Mouse (Mus musculus) liver, adult 2 months (tissue): ENCODE data around the gene Kctd4. TPM values are rescaled to one million over a fixed set of nuclear protein-coding genes. Genes with fewer than 3 reads are reported as not detected.
"Not testable (repeated sequence)": the region's sequence is repeated elsewhere in the genome, so short reads cannot be mapped to it uniquely, and the experiment has no call there.

ENCODE experiments used
- DNase-seq: peaks from one replicate; pipeline ENCODE4 v3.0.0-alpha.2; 2011; ENCODE audit warnings: low read depth, low spot score; ENCODE audit errors: extremely low read depth
- H3K27ac ChIP-seq: fragments of 200-500 bp; replicated peaks from 2 replicates; pipeline ENCODE4 v1.5.1; 2012; ENCODE audit warnings: low read depth, mild to moderate bottlenecking, control low read depth, inconsistent platforms, low read length; ENCODE audit not compliant: insufficient read depth
- H3K27me3 ChIP-seq: fragments of 200-500 bp; 2 replicates; pipeline ENCODE4 v1.6.1; 2012; ENCODE audit warnings: mild to moderate bottlenecking, moderate library complexity, low read length, inconsistent platforms; ENCODE audit not compliant: control insufficient read depth, insufficient read depth
- H3K36me3 ChIP-seq: fragments of 200-500 bp; 2 replicates; pipeline ENCODE4 v1.6.1; 2012; ENCODE audit warnings: low read length, inconsistent platforms; ENCODE audit not compliant: control insufficient read depth, insufficient read depth
- H3K4me1 ChIP-seq: fragments of 200-500 bp; 2 replicates; pipeline ENCODE4 v1.6.1; 2011; ENCODE audit warnings: low read length; ENCODE audit not compliant: control insufficient read depth, insufficient read depth
- H3K4me3 ChIP-seq: fragments of 200-500 bp; 2 replicates; pipeline ENCODE4 v1.5.1; 2011; ENCODE audit warnings: low read depth, mild to moderate bottlenecking, control low read depth, low read length, moderate library complexity; ENCODE audit not compliant: insufficient read depth
- H3K79me2 ChIP-seq: fragments of 200-500 bp; 2 replicates; pipeline ENCODE4 v1.6.1; 2012; ENCODE audit warnings: inconsistent platforms, mild to moderate bottlenecking, low read length, moderate library complexity; ENCODE audit not compliant: control insufficient read depth, insufficient read depth
- H3K9ac ChIP-seq: fragments of 200-500 bp; 2 replicates; pipeline ENCODE4 v1.6.1; 2012; ENCODE audit warnings: low read depth, mild to moderate bottlenecking, control low read depth, inconsistent platforms, low read length
- CTCF ChIP-seq: fragments of 200-500 bp; IDR thresholded peaks from 2 replicates; pipeline ENCODE4 v1.5.1; 2011; ENCODE audit warnings: low read depth, low read length, control low read depth
- POLR2A ChIP-seq: fragments of 200-500 bp; IDR thresholded peaks from 2 replicates; pipeline ENCODE4 v1.6.1; 2011; ENCODE audit warnings: low read length, control low read depth; ENCODE audit not compliant: insufficient read depth; ENCODE audit errors: extremely low read depth
- WGBS: fragments of 180-500 bp; shearing (Covaris S2); methylation state at CpG from one replicate; pipeline ENCODE4 v1.1.7; 2018; 5-methylcytosine and 5-hydroxymethylcytosine counted together
- polyA plus RNA-seq: library from polyadenylated mRNA; depleted of rRNA; stranded (reverse); fragments of >200 nt; gene quantifications from 2 replicates; pipeline ENCODE4 v1.2.3, GENCODE M21; 2012; rRNA removed
- total RNA-seq: library from RNA; depleted of rRNA; stranded (reverse); fragments of >200 nt; gene quantifications from 2 replicates; pipeline ENCODE4 v1.2.3, GENCODE M21; 2014; rRNA removed

Kctd4 gene
- total RNA-seq (not detected in 2 replicates), polyA plus RNA-seq (not detected in 2 replicates)

DNA sequence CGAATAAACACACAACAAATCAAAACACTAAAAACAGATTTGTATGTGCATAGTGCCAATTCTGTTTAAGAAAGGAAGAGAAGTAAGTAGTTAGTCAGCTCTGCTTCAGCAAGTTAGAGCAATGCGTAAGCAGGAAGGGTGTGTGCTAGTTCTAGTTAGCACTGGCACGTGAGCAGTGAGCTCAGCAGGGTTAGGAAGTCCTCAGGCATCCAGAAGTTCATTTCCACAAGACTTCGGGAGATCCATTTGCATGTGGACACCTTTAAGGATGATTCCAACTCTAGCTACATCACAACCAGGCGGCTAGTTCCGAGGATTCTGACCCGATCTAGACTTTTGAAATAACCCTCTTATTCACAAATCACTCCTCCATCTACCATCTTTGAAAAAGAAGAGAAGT lies at the start of gene Kctd4:
Gene Kctd4 (plus strand): TSS at position 244 of the 400 bp plus-strand sequence.
- no peak for TF ChIP-seq POLR2A
- no peak for TF ChIP-seq CTCF
- H3K36me3 ChIP-seq, result no peaks in the 10 kb centered on the region
- no peaks in the 10 kb centered on the region for H3K27me3 ChIP-seq
- WGBS, result 93% methylated on average over 7 of the region's 7 CpGs
- H3K27ac ChIP-seq, result no peak within 1 kb of the TSS
- no peak within 1 kb of the TSS for H3K9ac ChIP-seq
- H3K79me2 ChIP-seq, result peaks cover 3% of the 10 kb centered on the region; the same call in 1 of the 2 replicates
- H3K4me1 ChIP-seq, result 0 out of 2 replicates have a peak, but pooled peaks cover 2% of the 10 kb centered on the region
- H3K4me3 ChIP-seq, result no peak within 1 kb of the TSS
- no peak for DNase-seq

GRCm38 (mm10) chr14:75906931-75907330 lies 47.9 kb upstream of the Kctd4 start:
- TF ChIP-seq CTCF (no peak), POLR2A (no peak)
- Histone ChIP-seq H3K4me1 (no peaks in the 10 kb centered on the region; the same call in 1 of the 2 replicates), H3K9ac (no peak overlapping the region), H3K79me2 (no peaks in the 10 kb centered on the region), H3K27ac (no peak overlapping the region), H3K36me3 (peaks cover 13% of the 10 kb centered on the region), H3K27me3 (no peaks in the 10 kb centered on the region), H3K4me3 (no peak overlapping the region)
- 90% methylated on average over 8 of the region's 8 CpGs for WGBS
- DNase-seq, result no peak

DNA sequence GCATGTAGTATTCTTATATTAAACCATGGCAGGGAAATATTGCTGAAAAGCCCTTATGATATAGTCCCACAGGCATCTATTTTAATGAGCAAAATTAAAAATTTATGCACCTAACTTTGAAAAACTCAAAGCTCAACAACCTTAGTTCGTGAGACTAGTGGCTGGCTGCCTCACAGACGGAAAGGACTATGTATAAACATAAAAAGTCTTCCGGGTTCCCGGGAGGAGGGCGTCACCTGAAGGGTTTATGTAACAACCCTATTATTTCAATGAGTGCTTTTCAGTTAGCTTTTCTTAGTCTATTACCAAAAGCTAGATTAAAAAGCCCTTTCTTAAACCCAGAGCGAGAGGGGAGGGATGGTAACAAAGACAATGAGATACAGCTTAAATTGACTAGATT lies 42.8 kb upstream of the Kctd4 start:
- WGBS, result 95% methylated on average over 6 of the region's 6 CpGs
- TF ChIP-seq POLR2A, result no peak
- TF ChIP-seq CTCF, result no peak
- H3K27ac ChIP-seq, result no peak overlapping the region

DNA sequence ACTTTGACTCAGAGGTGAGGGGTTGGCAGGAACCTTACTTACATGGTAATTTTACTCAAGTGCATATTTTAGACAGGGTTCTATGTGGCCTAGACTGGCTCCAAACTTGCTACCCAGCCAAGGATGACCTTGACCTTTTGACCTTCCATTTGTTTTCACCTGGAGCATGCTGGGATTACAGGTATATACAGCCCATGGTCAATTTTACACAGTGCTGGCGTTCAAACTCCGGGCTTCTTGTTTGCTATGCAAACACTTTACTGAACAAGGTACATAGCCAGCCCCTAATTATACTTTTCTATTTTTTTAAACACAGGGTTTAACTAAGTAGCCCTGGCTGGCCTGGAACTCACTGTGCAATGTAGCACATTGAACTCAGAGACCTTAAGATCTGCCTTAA lies 42.1 kb upstream of the Kctd4 start:
- 25% methylated on average over 2 of the region's 2 CpGs for WGBS
- DNase-seq, result peak; percentile 81
- no peaks in the 10 kb centered on the region for H3K27me3 ChIP-seq
- TF ChIP-seq POLR2A (no peak), CTCF (no peak)
- no peak overlapping the region for H3K4me3 ChIP-seq
- no peaks in the 10 kb centered on the region for H3K79me2 ChIP-seq
- H3K27ac ChIP-seq, result peak overlapping the region; percentile 3; the same call in 1 of the 2 replicates
- H3K4me1 ChIP-seq, result peaks cover 5% of the 10 kb centered on the region; the same call in 1 of the 2 replicates
- H3K36me3 ChIP-seq, result no peaks in the 10 kb centered on the region; the same call in 1 of the 2 replicates
- H3K9ac ChIP-seq, result no peak overlapping the region

More for the DNA sequence above, 42.8 kb upstream of the Kctd4 start:
- Histone ChIP-seq H3K79me2 (no peaks in the 10 kb centered on the region), H3K27me3 (no peaks in the 10 kb centered on the region), H3K4me1 (peaks cover 5% of the 10 kb centered on the region; the same call in 1 of the 2 replicates), H3K36me3 (no peaks in the 10 kb centered on the region), H3K9ac (no peak overlapping the region), H3K4me3 (no peak overlapping the region)
- no peak for DNase-seq

- WGBS, result 96% methylated on average over 1 of the region's 1 CpGs
- no peak for TF ChIP-seq POLR2A
- no peak for TF ChIP-seq CTCF
- no peaks in the 10 kb centered on the region for H3K36me3 ChIP-seq
- no peaks in the 10 kb centered on the region for H3K27me3 ChIP-seq
- H3K4me1 ChIP-seq, result no peaks in the 10 kb centered on the region
- H3K9ac ChIP-seq, result no peak overlapping the region
- no peaks in the 10 kb centered on the region; the same call in 1 of the 2 replicates for H3K79me2 ChIP-seq
- DNase-seq, result no peak
- H3K4me3 ChIP-seq, result no peak overlapping the region
- no peak overlapping the region for H3K27ac ChIP-seq
Measured at GRCm38 (mm10) chr14:75923314-75924052, 31.3 kb upstream of the Kctd4 start.

GRCm38 (mm10) chr14:75929713-75930112 lies 25.1 kb upstream of the Kctd4 start:
- H3K79me2 ChIP-seq, H3K4me1 ChIP-seq, H3K27ac ChIP-seq, DNase-seq, H3K27me3 ChIP-seq, H3K9ac ChIP-seq, H3K4me3 ChIP-seq, H3K36me3 ChIP-seq: not testable (repeated sequence)
- WGBS, result 97% methylated on average over 8 of the region's 8 CpGs
